Mouse (Mus musculus) brain, adult 10 weeks (tissue): ENCODE data around the gene Olfr869. TPM values are rescaled to one million over a fixed set of nuclear protein-coding genes. Genes with fewer than 3 reads are reported as not detected.

Source experiments
- polyA plus RNA-seq: library from polyadenylated mRNA; stranded (reverse); fragments of 350-450 nt; fragmentation: Illumina TruSeq; extraction: RNeasy Lipid Tissue Mini Kit (QIAGEN cat#74804); gene quantifications from one replicate; pipeline ENCODE4 v1.2.3, GENCODE M21; 2015; ENCODE audit warnings: low read depth, low replicate concordance

The Olfr869 gene
- polyA plus RNA-seq, result not detected

GRCm38 (mm10) chr9:20128709-20129108, at the start of gene Olfr869:
Gene Olfr869 (plus strand): TSS chr9:20129009.

GRCm38 (mm10) chr9:20098326-20098725, 30.5 kb upstream of the Olfr869 start, which contains the start of gene Olfr868:
Gene Olfr868 (plus strand): TSS chr9:20098626.

GRCm38 (mm10) chr9:20173957-20174356, 45.1 kb downstream of the Olfr869 start, which contains the start of gene Olfr870:
Gene Olfr870 (minus strand): TSS chr9:20174057.

Other genes with a start within 250 kb of the Olfr869 start
- gene Olfr862, start 241.0 kb upstream of the Olfr869 start, polyA plus RNA-seq, result not detected
- gene Olfr77, start 212.1 kb upstream of the Olfr869 start, polyA plus RNA-seq, result not detected
- not detected for gene Olfr866, start 101.0 kb upstream of the Olfr869 start, polyA plus RNA-seq
- not detected for gene Olfr867, start 71.4 kb upstream of the Olfr869 start, polyA plus RNA-seq
- gene Olfr868, start 30.4 kb upstream of the Olfr869 start, polyA plus RNA-seq, result not detected
- not detected for gene Olfr870, start 45.0 kb downstream of the Olfr869 start, polyA plus RNA-seq
- gene Olfr871, start 83.2 kb downstream of the Olfr869 start, polyA plus RNA-seq, result not detected
- gene Olfr872, start 108.1 kb downstream of the Olfr869 start, polyA plus RNA-seq, result not detected
- not detected for gene Olfr39, start 153.3 kb downstream of the Olfr869 start, polyA plus RNA-seq
- not detected for gene Olfr873, start 169.5 kb downstream of the Olfr869 start, polyA plus RNA-seq
- gene Olfr18, start 207.1 kb downstream of the Olfr869 start, polyA plus RNA-seq, result not detected